Comparison of ENCODE assay signal across 7 mouse cellular contexts in genomic region chr14:8216100-8216499, GRCm38 (mm10). TPM values are rescaled to one million over a fixed set of nuclear protein-coding genes. Genes with fewer than 3 reads are reported as not detected.
DNase-seq lines count a peak whose midpoint lies in the region; ATAC-seq and TF ChIP-seq lines count a peak whose summit lies in the region.

No protein-coding gene starts in this region.

- no peaks in the 10 kb centered on the region for H3K36me3 ChIP-seq in liver, embryonic 11.5 days (ENCODE audit: control insufficient read depth, insufficient read depth, low read length)
- H3K36me3 ChIP-seq in forebrain, embryonic 11.5 days (ENCODE audit: control insufficient read depth, insufficient read depth, low read length) = no peaks in the 10 kb centered on the region
- no peaks in the 10 kb centered on the region for H3K36me3 ChIP-seq in hindbrain, embryonic 16.5 days (ENCODE audit: control insufficient read depth, insufficient read depth, low read length)
- H3K36me3 ChIP-seq in midbrain, embryonic 16.5 days (ENCODE audit: control insufficient read depth, insufficient read depth, low read length) = no peaks in the 10 kb centered on the region
- H3K36me3 ChIP-seq in thymus, adult 2 months (ENCODE audit: control insufficient read depth, insufficient read depth, low read length) = no peaks in the 10 kb centered on the region

- 57% methylated on average over 5 of the region's 5 CpGs for WGBS in liver, embryonic 11.5 days
- 58% methylated on average over 5 of the region's 5 CpGs for WGBS in forebrain, embryonic 11.5 days
- WGBS in hindbrain, embryonic 16.5 days = 73% methylated on average over 5 of the region's 5 CpGs
- WGBS in midbrain, embryonic 16.5 days = 64% methylated on average over 5 of the region's 5 CpGs
- 55% methylated on average over 5 of the region's 5 CpGs for WGBS in thymus, adult 2 months

- H3K4me3 ChIP-seq in liver, embryonic 11.5 days (ENCODE audit: low read depth, low read length) = no peak overlapping the region
- no peak overlapping the region for H3K4me3 ChIP-seq in forebrain, embryonic 11.5 days (ENCODE audit: low read depth, low read length)
- H3K4me3 ChIP-seq in hindbrain, embryonic 16.5 days (ENCODE audit: low read length) = no peak overlapping the region
- H3K4me3 ChIP-seq in midbrain, embryonic 16.5 days (ENCODE audit: low read depth, low read length) = peak overlapping the region; percentile 77; the same call in 1 of the 2 replicates
- no peak overlapping the region for H3K4me3 ChIP-seq in thymus, adult 2 months (ENCODE audit: control insufficient read depth, insufficient read depth, low read length)

- no peaks in the 10 kb centered on the region for H3K9me3 ChIP-seq in liver, embryonic 11.5 days (ENCODE audit: control insufficient read depth, low read length)
- H3K9me3 ChIP-seq in forebrain, embryonic 11.5 days (ENCODE audit: control insufficient read depth, low read length) = no peaks in the 10 kb centered on the region
- no peaks in the 10 kb centered on the region for H3K9me3 ChIP-seq in hindbrain, embryonic 16.5 days (ENCODE audit: control insufficient read depth, low read length)
- H3K9me3 ChIP-seq in midbrain, embryonic 16.5 days (replicated peaks; ENCODE audit: control insufficient read depth, low read length, poor library complexity, severe bottlenecking) = no peaks in the 10 kb centered on the region

- no peak for ATAC-seq in liver, embryonic 11.5 days (replicated peaks; ENCODE audit: low FRiP score)
- no peak for ATAC-seq in forebrain, embryonic 11.5 days (replicated peaks; ENCODE audit: low FRiP score)
- no peak for ATAC-seq in hindbrain, embryonic 16.5 days
- no peak for ATAC-seq in midbrain, embryonic 16.5 days

- peak overlapping the region; percentile 94 for H3K4me2 ChIP-seq in liver, embryonic 11.5 days
- peak overlapping the region; percentile 13; the same call in 1 of the 2 replicates for H3K4me2 ChIP-seq in forebrain, embryonic 11.5 days (ENCODE audit: low read depth, low read length, severe bottlenecking)
- peak overlapping the region; percentile 87 for H3K4me2 ChIP-seq in hindbrain, embryonic 16.5 days (ENCODE audit: low read length)
- H3K4me2 ChIP-seq in midbrain, embryonic 16.5 days (ENCODE audit: low read length) = peak overlapping the region; percentile 76

- H3K27ac ChIP-seq in liver, embryonic 11.5 days (ENCODE audit: low read depth, low read length) = no peak overlapping the region
- no peak overlapping the region for H3K27ac ChIP-seq in forebrain, embryonic 11.5 days (ENCODE audit: low read depth, low read length)
- H3K27ac ChIP-seq in hindbrain, embryonic 16.5 days (ENCODE audit: low read depth, low read length) = no peak overlapping the region
- H3K27ac ChIP-seq in midbrain, embryonic 16.5 days (ENCODE audit: low read length) = no peak overlapping the region
- H3K27ac ChIP-seq in thymus, adult 2 months (ENCODE audit: control insufficient read depth, insufficient read depth, low read length) = no peak overlapping the region

- H3K4me1 ChIP-seq in liver, embryonic 11.5 days (replicated peaks; ENCODE audit: control insufficient read depth, insufficient read depth, low read length) = peaks cover 8% of the 10 kb centered on the region; the same call in 1 of the 2 replicates
- peaks cover 2% of the 10 kb centered on the region; the same call in 1 of the 2 replicates for H3K4me1 ChIP-seq in forebrain, embryonic 11.5 days (replicated peaks; ENCODE audit: control insufficient read depth, insufficient read depth, low read length)
- H3K4me1 ChIP-seq in hindbrain, embryonic 16.5 days (ENCODE audit: control insufficient read depth, insufficient read depth, low read depth, low read length) = peaks cover 30% of the 10 kb centered on the region
- H3K4me1 ChIP-seq in midbrain, embryonic 16.5 days (ENCODE audit: control insufficient read depth, insufficient read depth, low read length) = peaks cover 30% of the 10 kb centered on the region
- H3K4me1 ChIP-seq in thymus, adult 2 months (replicated peaks; ENCODE audit: control insufficient read depth, insufficient read depth, low read length) = peaks cover 6% of the 10 kb centered on the region

- H3K27me3 ChIP-seq in liver, embryonic 11.5 days (replicated peaks; ENCODE audit: control insufficient read depth, insufficient read depth, low read length) = no peaks in the 10 kb centered on the region; the same call in 1 of the 2 replicates
- H3K27me3 ChIP-seq in forebrain, embryonic 11.5 days (ENCODE audit: control insufficient read depth, insufficient read depth, low read length) = peaks cover 6% of the 10 kb centered on the region; the same call in 1 of the 2 replicates
- 0 out of 2 replicates have a peak, but pooled peaks cover 2% of the 10 kb centered on the region for H3K27me3 ChIP-seq in hindbrain, embryonic 16.5 days (replicated peaks; ENCODE audit: control insufficient read depth, insufficient read depth, low read length)
- H3K27me3 ChIP-seq in midbrain, embryonic 16.5 days (ENCODE audit: control insufficient read depth, insufficient read depth, low read depth, low read length) = no peaks in the 10 kb centered on the region
- no peaks in the 10 kb centered on the region for H3K27me3 ChIP-seq in thymus, adult 2 months (ENCODE audit: control insufficient read depth, insufficient read depth, low read length)

- DNase-seq in liver, embryonic 11.5 days (ENCODE audit: low spot score) = no peak
- DNase-seq in liver = no peak
- DNase-seq in forebrain, embryonic 11.5 days (ENCODE audit: low spot score) = no peak
- DNase-seq in thymus, adult 2 months = no peak
- DNase-seq in thymus, postnatal 4 days = no peak

- no peak for TF ChIP-seq POLR2A in thymus, adult 2 months (IDR thresholded peaks at IDR 0.05; ENCODE audit: control insufficient read depth, extremely low read depth, insufficient read depth, low read length, poor library complexity)

- no peak overlapping the region for H3K9ac ChIP-seq in liver, embryonic 11.5 days (ENCODE audit: low read depth, low read length)
- no peak overlapping the region for H3K9ac ChIP-seq in forebrain, embryonic 11.5 days (ENCODE audit: low read length)
- H3K9ac ChIP-seq in hindbrain, embryonic 16.5 days (ENCODE audit: low read depth, low read length) = peak overlapping the region; percentile 1; the same call in 1 of the 2 replicates
- H3K9ac ChIP-seq in midbrain, embryonic 16.5 days (ENCODE audit: low read depth, low read length) = no peak overlapping the region

- TF ChIP-seq CTCF in thymus, adult 2 months (IDR thresholded peaks at IDR 0.05; ENCODE audit: borderline replicate concordance, control insufficient read depth, extremely low read depth, insufficient read depth, low read length, poor library complexity) = no peak

RNA-seq across cellular contexts. Expression of gene Kctd6, which starts 2.2 kb away (rescaled TPM):
- 9.0 and 10.6 TPM in 2 replicates for polyA plus RNA-seq in liver, embryonic 11.5 days (2014; fragmentation: Nextera tagmentation; extraction: Ambion mirVana)
- 13.7 and 14.3 TPM in 2 replicates for polyA plus RNA-seq in forebrain, embryonic 11.5 days (2014; fragmentation: Nextera tagmentation; extraction: Ambion mirVana)
- polyA plus RNA-seq in hindbrain, embryonic 16.5 days (2015; fragmentation: Nextera tagmentation; extraction: Ambion mirVana) = 5.4 and 5.7 TPM in 2 replicates
- 7.2 and 9.5 TPM in 2 replicates for polyA plus RNA-seq in midbrain, embryonic 16.5 days (2015; fragmentation: Nextera tagmentation; extraction: Ambion mirVana)
- 6.6 and 7.3 TPM in 2 replicates for polyA plus RNA-seq in thymus, adult 2 months (2012; rRNA removed)

RNA-seq across cellular contexts. Expression of gene Acox2, which starts 43.1 kb away (rescaled TPM):
- 1.0 and 1.2 TPM in 2 replicates for polyA plus RNA-seq in liver, embryonic 11.5 days (2014; fragmentation: Nextera tagmentation; extraction: Ambion mirVana)
- not detected in 2 replicates for polyA plus RNA-seq in forebrain, embryonic 11.5 days (2014; fragmentation: Nextera tagmentation; extraction: Ambion mirVana)
- 0.09 and 0.23 TPM in 2 replicates for polyA plus RNA-seq in hindbrain, embryonic 16.5 days (2015; fragmentation: Nextera tagmentation; extraction: Ambion mirVana)
- not detected in 2 replicates for polyA plus RNA-seq in midbrain, embryonic 16.5 days (2015; fragmentation: Nextera tagmentation; extraction: Ambion mirVana)
- polyA plus RNA-seq in thymus, adult 2 months (2012; rRNA removed) = 0.46 and 0.84 TPM in 2 replicates

RNA-seq across cellular contexts. Expression of gene Pdhb, which starts 43.3 kb away (rescaled TPM):
- polyA plus RNA-seq in liver, embryonic 11.5 days (2014; fragmentation: Nextera tagmentation; extraction: Ambion mirVana) = 196 and 210 TPM in 2 replicates
- polyA plus RNA-seq in forebrain, embryonic 11.5 days (2014; fragmentation: Nextera tagmentation; extraction: Ambion mirVana) = 202 and 213 TPM in 2 replicates
- 274 and 298 TPM in 2 replicates for polyA plus RNA-seq in hindbrain, embryonic 16.5 days (2015; fragmentation: Nextera tagmentation; extraction: Ambion mirVana)
- 255 and 256 TPM in 2 replicates for polyA plus RNA-seq in midbrain, embryonic 16.5 days (2015; fragmentation: Nextera tagmentation; extraction: Ambion mirVana)
- polyA plus RNA-seq in thymus, adult 2 months (2012; rRNA removed) = 79.8 and 88.9 TPM in 2 replicates

Comparison
In these comparisons a context has a peak if more than half of its experiments do, and no peak if none do; other contexts are left out.
1. H3K4me2 ChIP-seq: peak in every context shown above with its lines; median percentile 94 in liver, embryonic 11.5 days; 87 in hindbrain, embryonic 16.5 days; 76 in midbrain, embryonic 16.5 days; 13 in forebrain, embryonic 11.5 days.